Mouse (Mus musculus) c-Kit-positive CD71-positive TER-119-negative erythroid progenitor cells, embryonic 14.5 days (primary cell): Measurements from ENCODE around the gene Dyrk3.
"Not testable (repeated sequence)": the region's sequence is repeated elsewhere in the genome, so short reads cannot be mapped to it uniquely, and the experiment has no call there.

Source experiments
- DNase-seq: peaks from one replicate; pipeline ENCODE4 v3.0.0-alpha.2; 2013; ENCODE audit warnings: low read depth

The Dyrk3 gene

DNA sequence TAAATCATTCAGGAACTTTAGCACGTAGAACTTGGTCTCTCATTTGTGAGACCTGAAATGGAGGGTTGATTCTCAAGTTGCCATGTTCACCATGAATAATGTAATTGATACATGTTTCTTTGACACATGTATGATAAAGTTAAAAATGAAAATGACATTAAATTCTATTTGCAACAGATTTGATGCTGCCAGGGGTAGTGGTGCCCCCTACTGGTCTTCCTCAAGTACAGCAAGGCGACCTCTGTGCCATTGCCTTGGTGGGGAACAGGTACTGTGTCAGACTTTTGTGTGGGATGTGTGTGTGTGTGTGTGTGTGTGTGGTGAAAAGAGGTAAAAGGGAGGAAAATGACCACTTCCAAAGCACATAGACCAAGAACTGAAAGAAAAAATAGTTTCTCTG, 17.3 kb upstream of the Dyrk3 start:
- peak; percentile 50 for DNase-seq

DNA sequence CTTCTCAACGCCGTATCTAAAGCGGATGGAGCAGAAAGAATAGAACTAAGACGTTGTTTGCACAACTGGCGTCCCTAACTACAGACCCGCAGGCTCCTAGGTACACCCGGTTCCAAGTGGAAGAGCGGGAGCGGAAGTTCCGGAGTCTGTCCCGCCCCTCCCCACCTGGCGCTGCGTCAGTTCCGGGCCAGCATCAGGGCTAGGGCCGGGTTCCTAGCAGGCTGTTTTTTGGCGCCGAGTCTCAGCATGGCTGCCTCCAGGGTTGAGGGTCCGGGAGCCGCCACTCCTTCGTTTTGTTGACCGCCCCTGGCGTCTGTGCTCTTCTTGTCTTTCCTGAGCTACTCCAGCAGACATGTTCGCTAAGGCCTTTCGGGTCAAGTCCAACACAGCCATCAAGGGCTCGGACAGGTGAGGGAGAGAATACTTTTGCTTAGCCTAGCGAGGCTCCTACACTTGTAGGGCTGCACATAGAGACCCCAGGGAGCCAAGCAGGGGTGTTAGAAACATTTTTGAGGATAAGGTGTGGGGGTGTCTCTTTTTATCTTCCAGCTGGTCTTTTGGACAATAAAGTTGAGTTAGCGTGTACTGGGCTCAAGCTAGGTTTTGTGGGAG, 15.0 kb upstream of the Dyrk3 start, which contains the start of gene Eif2d:
Gene Eif2d (plus strand): TSS at position 164 of the 612 bp plus-strand sequence.
- DNase-seq, result peak; percentile 81

DNA sequence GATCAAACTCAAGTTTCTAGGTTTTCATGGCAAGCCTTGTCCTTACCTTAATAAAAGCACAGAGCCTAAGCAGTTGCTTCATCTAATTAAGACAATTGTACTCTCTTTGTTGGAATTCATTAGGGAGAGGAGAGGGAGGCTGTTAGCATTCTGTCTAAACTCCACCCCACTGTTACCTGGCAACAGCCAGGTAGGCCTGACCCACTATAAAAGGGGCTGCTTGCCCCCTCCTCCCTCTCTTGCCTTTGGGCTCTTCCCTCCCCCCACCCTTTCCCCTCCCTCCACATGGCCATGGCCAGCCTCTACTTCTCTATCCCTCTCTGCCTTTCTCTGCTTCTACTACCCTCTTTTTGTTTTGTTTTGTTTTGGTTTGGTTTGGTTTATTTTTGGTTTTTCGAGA, 11.4 kb upstream of the Dyrk3 start:
- no peak for DNase-seq

DNA sequence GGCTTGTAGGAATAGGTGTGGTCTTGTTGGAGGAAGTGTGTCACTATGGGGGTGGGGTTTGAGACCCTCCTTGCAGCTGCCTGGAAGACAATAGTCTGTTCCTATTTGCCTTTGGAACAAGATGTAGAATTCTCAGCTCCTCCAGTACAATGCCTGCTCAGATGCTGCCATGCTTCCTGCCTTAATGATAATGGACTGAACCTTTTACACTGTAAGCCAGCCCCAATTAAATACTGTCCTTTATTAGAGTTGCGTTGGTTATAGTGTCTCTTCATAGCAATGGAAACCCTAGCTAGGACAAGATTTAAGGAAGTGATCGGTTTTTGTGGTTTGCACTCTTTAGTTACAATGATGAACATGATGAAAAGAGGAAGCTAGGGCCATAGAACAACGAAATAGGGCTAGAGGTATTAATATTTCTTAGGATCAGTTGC, 8.1 kb upstream of the Dyrk3 start:
- DNase-seq, result no peak

DNA sequence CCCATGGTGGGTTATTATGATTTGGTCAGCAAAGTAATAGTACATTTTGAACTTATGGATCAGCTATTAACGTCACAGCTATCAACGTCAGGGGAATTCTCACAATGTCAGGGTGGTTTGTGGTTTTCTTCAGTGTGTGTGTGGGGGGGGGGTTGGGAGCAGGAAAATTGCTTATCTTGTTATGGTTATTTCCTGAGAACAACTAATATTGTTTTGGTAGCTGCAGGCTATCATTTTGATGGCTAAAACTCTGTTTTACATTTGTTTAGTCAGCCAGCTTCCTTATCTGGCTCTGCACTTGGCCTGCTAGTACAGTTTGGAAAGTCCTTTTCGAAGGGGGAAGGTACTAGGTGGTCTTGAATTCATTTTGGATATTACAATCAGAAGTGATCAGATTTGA, 7.1 kb upstream of the Dyrk3 start:
- DNase-seq, result not testable (repeated sequence)

- DNase-seq, result no peak
Measured at GRCm38 (mm10) chr1:131142472-131142871, 4.3 kb upstream of the Dyrk3 start.

- no peak for DNase-seq
Measured at GRCm38 (mm10) chr1:131141449-131141848, 3.3 kb upstream of the Dyrk3 start.

- DNase-seq, result peak; percentile 77
Measured at GRCm38 (mm10) chr1:131139102-131140095, 1.3 kb upstream of the Dyrk3 start.

DNA sequence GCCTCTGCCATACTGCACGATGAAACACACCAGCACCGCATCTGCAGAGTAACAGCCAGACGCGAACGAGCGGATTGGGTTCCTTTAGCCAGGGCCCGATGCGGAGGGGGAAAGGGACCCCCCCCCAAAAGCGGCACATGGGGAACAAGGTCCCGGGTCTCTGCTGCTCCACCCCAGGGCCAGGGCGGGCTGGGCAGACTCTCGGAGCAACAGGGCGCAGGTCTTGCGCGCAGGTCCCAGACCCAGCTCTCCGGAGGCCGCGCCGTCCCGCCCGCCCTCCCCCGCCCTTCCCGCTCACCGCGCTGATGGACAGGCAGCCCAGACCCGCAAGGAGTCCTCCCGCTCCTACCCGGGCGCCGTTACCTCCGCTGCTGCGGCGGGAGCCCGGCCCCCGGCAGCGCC, 422 bp downstream of the Dyrk3 start:
- no peak for DNase-seq

GRCm38 (mm10) chr1:131137111-131137510, 1.0 kb downstream of the Dyrk3 start:
- DNase-seq, result no peak

DNA sequence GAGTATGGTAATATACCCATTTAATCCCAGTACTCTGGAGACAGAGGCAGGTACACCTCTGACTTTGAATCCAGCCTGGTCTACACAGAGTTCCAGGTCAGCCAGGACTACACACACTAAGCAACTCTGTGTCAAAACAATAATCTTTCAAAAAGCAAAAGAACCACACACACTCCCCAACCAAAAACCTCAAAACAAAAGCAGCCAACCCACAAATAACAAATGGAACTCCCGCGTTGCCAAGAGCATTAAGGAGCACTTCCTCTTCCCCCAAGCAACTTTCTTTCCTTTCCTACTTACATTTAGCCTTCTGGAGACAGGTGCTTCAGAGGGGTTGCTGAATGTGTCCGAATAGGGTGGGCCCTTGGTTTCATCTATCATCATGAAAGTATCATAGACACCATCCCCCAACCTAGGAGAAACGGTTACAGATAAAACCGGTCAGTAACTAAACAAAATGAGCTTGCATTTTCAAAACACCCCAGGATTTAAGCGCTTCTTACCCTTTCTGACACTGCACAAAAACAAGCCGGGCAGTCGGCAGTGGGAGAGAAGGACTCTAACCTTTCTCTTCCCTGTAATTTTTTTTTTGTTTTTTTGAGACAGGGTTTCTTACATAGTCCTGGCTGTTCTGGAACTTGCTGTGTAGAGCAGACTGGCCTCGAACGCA, 2.0 kb downstream of the Dyrk3 start:
- peak; percentile 34 for DNase-seq

DNA sequence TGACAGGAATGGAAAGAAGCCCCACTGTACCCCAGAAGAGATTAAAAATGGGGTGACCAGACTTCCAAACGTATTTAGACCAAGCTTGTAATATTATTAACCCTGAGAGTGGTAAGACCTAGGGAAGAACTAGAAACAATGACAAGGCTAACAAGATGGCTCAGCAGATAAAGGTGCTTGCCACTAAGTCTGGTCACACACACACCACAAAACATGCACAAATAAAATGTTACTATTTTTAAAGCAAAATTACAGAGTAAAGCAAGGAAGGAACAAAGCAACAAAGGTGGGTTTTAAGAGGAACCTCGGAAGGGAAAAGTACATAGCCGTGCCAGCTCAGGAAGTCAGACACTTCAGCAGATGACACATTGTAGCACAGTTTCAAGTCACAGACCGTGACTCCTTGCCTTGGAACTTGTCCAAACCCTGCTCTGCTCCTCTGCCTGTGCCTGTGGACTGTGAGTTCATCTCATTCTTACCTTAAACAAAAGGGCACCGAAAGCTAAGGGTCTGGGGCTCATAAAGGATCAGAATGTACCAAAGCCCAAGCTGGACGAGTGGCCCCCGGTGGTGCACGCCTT, 3.1 kb downstream of the Dyrk3 start:
- DNase-seq, result peak; percentile 41

GRCm38 (mm10) chr1:131134231-131134630, 3.9 kb downstream of the Dyrk3 start:
- DNase-seq, result no peak

- DNase-seq, result peak; percentile 89
Measured at GRCm38 (mm10) chr1:131125987-131126744, 12.0 kb downstream of the Dyrk3 start.

- no peak for DNase-seq
Measured at GRCm38 (mm10) chr1:131123522-131124265, 14.4 kb downstream of the Dyrk3 start.

DNA sequence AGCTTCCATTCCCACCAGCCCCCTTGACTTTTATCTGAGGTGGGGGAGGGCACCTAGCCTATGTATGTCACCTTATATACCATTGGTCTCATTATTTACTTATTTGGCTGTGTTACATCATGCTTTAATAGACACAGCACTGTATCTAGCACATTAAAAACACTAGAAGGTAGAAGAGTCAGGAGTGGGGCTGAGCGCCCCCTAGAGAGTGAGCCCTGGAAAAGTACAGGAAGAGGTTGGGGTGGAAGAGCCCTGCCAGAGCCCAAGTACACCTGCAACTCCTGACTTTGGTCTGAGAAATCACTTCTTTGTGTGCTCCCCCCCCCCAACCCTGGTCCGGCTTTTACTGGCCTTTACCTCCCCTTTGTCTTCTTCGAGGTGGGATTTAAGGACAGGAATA, 16.2 kb downstream of the Dyrk3 start:
- no peak for DNase-seq

GRCm38 (mm10) chr1:131119026-131119425, 19.1 kb downstream of the Dyrk3 start:
- peak; percentile 48 for DNase-seq

DNA sequence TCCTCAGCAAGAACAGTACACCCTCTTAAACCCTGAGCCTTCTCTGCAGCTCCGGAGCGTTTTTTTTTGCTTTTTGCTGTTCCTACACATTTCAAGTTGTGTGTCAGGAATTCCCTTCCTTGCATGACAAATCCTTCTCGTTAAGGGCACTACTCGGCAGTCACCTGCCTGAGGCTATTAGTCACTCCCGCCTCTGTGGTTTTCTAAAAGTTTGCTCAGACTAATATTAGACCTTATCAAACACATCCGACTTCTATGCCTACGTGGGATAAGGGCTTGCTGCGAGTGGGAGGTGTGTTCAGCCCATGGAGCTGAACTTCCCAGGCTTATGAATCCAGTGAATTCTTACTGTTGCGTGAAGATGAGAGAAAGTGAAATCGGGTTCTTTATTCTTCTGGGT, 19.6 kb downstream of the Dyrk3 start:
- no peak for DNase-seq

DNA sequence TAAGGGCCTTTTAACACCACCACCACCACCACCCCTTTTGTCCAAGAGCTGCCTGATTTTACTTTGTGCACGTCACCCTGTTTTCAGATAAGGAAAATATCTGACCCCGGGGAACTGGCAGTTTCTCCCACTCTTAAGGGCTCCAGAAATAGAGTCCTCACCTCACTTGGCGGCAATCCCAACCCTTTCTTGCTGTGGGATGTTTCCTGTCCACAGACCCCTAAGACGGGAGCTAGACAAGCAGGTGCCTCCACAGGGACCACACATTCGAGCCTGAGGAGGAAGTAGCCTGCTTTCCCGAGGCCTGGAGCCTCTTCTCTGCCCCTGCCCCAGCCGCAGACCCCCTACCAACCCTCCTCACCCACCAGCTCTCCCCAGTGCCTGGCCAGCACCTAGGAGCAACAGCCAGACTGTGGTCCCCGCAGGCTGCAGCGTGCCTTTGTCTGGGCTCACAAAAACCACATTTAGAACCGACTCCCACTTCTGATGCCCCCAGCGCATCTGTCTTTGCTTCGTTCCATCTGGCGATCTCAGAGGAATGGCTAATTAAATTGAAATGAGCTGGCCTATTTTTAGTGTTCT, 21.6 kb downstream of the Dyrk3 start:
- DNase-seq, result no peak

DNA sequence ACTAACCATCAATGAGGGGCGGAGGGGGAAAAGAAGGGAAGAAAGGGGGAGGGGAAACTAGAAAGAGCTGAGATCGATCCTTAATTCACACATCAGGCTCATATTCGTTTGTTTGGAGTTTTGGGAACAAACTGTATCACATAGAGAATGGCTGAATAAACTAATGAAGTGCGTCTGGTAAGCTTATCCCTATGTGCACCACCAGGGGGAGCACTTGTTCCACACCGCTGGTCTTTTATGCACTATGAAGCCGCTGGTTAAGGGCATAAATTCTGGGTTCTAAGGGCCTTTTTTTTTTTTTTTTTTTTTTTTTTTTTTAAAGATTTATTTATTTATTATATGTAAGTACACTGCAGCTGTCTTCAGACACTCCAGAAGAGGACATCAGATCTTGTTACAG, 22.2 kb downstream of the Dyrk3 start:
- peak; percentile 67 for DNase-seq
